Mouse (Mus musculus) cerebellum, adult 2 months (tissue): Measurements from ENCODE around the gene Gpkow.

Source experiments
- CTCF ChIP-seq: fragments of 200-500 bp; IDR thresholded peaks from 2 replicates; pipeline ENCODE4 v1.5.1; 2011; ENCODE audit warnings: low read depth, mild to moderate bottlenecking, control low read depth, low read length, moderate library complexity, borderline replicate concordance; ENCODE audit not compliant: insufficient read depth
- POLR2A ChIP-seq: fragments of 200-500 bp; IDR thresholded peaks from 2 replicates; pipeline ENCODE4 v1.6.1; 2011; ENCODE audit warnings: low read length, control low read depth, borderline replicate concordance; ENCODE audit not compliant: insufficient read depth

- TF ChIP-seq CTCF (no peak), POLR2A (peak; percentile 30; the same call in 1 of the 2 replicates)
Observed at GRCm38 (mm10) chrX:7648671-7649304, 48.1 kb upstream of the Gpkow start.
